Mouse (Mus musculus) kidney, embryonic 16.5 days (tissue): ENCODE data around the gene Scrn1. TPM values are rescaled to one million over a fixed set of nuclear protein-coding genes. Genes with fewer than 3 reads are reported as not detected.

Experiments used
- ATAC-seq: fragments of 200-750 bp; cut with Nextera tagmentation; 2 replicates; pipeline ENCODE4 v1.8.0; 2017; ENCODE audit warnings: moderate TSS enrichment; ENCODE audit not compliant: low FRiP score, low TSS enrichment
- H3K27ac ChIP-seq: fragments of 300-500 bp; sonication (generic); 2 replicates; pipeline ENCODE4 v1.5.1; 2014; ENCODE audit warnings: low read length
- H3K27me3 ChIP-seq: fragments of 300-500 bp; sonication (generic); 2 replicates; pipeline ENCODE4 v1.6.1; 2014; ENCODE audit warnings: low read length, control low read depth, mixed read lengths; ENCODE audit not compliant: insufficient read depth
- H3K36me3 ChIP-seq: fragments of 300-500 bp; sonication (generic); 2 replicates; pipeline ENCODE4 v1.6.1; 2014; ENCODE audit warnings: low read length, control low read depth, mixed read lengths; ENCODE audit not compliant: insufficient read depth
- H3K4me1 ChIP-seq: fragments of 300-500 bp; sonication (generic); 2 replicates; pipeline ENCODE4 v1.6.1; 2014; ENCODE audit warnings: low read length, control low read depth, mixed read lengths; ENCODE audit not compliant: insufficient read depth
- H3K4me2 ChIP-seq: fragments of 300-500 bp; sonication (generic); replicated peaks from 2 replicates; pipeline ENCODE4 v1.6.1; 2014; ENCODE audit warnings: low read depth, low read length
- H3K4me3 ChIP-seq: fragments of 300-500 bp; sonication (generic); 2 replicates; pipeline ENCODE4 v1.5.1; 2014; ENCODE audit warnings: mild to moderate bottlenecking, low read length
- H3K9ac ChIP-seq: fragments of 300-500 bp; sonication (generic); replicated peaks from 2 replicates; pipeline ENCODE4 v1.6.1; 2014; ENCODE audit warnings: low read length
- H3K9me3 ChIP-seq: fragments of 300-500 bp; sonication (generic); 2 replicates; pipeline ENCODE4 v1.6.1; 2016; ENCODE audit warnings: low read length, control low read depth
- WGBS: fragments of 180-500 bp; shearing (Covaris S2); extraction: QIAGEN DNeasy Blood & Tissue Kit; methylation state at CpG from one replicate; pipeline ENCODE4 v1.1.7; 2014; 5-methylcytosine and 5-hydroxymethylcytosine counted together
- polyA plus RNA-seq: library from polyadenylated mRNA; unstranded; fragments of >200 nt; fragmentation: Nextera tagmentation; extraction: Ambion mirVana; gene quantifications from 2 replicates; pipeline ENCODE4 v1.2.1, GENCODE M21; 2015

Gene Scrn1
- 7.7 and 8.8 TPM in 2 replicates for polyA plus RNA-seq

DNA sequence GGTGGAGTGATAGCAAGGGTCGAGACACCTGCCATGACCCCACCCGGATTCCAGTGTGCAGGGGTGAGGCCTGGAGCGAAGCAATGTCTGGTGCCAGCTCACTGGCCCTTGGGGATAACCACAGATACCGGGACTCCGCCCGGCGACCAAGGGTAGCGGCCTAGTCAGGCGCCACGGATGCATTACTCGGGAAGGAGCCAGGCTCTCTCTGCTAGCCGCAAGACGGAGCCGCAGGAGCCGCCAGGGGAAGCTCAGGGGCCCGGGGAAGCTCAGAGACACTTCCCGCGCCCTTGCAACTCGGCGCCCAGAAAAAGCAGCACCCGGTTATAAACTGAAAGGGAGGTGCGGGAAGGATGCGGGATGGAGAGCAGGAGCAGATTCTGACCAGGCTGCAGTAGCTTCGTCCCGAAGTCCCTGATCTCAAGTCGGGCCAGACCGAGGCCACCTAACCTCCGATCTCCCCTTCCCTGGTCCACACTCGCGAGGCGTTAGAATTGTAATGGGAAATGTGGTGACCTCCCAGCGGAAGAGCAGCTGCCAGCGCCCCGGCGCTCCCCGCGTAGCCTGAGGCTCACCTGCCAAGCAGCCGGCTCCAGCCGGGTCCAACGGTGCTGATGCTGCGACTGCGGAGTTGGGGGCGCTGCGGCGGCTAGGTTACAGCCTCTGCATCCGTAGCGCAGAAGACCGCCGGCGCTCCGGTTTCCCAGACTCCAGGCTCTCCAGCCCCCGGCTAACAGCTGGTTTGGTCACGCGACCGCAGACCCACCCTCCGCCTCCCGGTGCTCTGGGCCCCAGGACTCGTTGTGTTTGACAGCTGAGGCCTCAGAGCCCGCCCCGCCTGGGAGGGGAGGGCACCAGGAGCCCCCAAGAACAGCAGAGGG, at the start of gene Scrn1:
Gene Scrn1, minus strand, starts transcription at position 825 of the 881 bp plus-strand sequence.
- WGBS = 1% methylated on average over 60 of the region's 60 CpGs
- Histone ChIP-seq H3K4me2 (peak within 1 kb of the TSS; percentile 94), H3K36me3 (no peaks in the 10 kb centered on the region), H3K27me3 (peaks cover 2% of the 10 kb centered on the region; the same call in 1 of the 2 replicates), H3K9ac (peak within 1 kb of the TSS; percentile 58), H3K4me3 (peak within 1 kb of the TSS; percentile 58), H3K4me1 (peaks cover 19% of the 10 kb centered on the region), H3K9me3 (no peaks in the 10 kb centered on the region), H3K27ac (no peak within 1 kb of the TSS)
- ATAC-seq = peak; percentile 88

DNA sequence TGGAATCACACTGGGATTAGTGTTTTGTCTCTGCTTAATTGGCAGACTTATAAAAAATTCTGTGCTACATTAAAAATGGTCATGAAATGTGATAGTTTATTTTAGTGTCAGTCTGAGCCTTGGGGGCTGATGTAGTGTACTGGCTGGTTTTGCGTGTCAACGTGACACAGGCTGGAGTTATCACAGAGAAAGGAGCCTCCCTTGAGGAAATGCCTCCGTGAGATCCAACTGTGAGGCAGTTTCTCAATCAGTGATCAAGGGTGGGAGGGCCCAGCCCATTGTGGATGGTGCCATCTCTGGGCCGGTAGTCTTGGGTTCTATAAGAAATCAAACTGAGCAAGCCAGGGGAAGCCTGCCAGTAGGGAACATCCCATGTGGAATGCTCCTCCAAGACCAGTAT, 40.0 kb upstream of the Scrn1 start:
- H3K27ac ChIP-seq = no peak overlapping the region
- H3K4me3 ChIP-seq = no peak overlapping the region
- peaks cover 12% of the 10 kb centered on the region for H3K4me1 ChIP-seq
- H3K27me3 ChIP-seq = no peaks in the 10 kb centered on the region
- no peaks in the 10 kb centered on the region; the same call in 1 of the 2 replicates for H3K36me3 ChIP-seq
- H3K4me2 ChIP-seq = no peak overlapping the region
- no peak for ATAC-seq
- 48% methylated on average over 4 of the region's 4 CpGs for WGBS
- no peak overlapping the region for H3K9ac ChIP-seq
- peaks cover 8% of the 10 kb centered on the region; the same call in 1 of the 2 replicates for H3K9me3 ChIP-seq

DNA sequence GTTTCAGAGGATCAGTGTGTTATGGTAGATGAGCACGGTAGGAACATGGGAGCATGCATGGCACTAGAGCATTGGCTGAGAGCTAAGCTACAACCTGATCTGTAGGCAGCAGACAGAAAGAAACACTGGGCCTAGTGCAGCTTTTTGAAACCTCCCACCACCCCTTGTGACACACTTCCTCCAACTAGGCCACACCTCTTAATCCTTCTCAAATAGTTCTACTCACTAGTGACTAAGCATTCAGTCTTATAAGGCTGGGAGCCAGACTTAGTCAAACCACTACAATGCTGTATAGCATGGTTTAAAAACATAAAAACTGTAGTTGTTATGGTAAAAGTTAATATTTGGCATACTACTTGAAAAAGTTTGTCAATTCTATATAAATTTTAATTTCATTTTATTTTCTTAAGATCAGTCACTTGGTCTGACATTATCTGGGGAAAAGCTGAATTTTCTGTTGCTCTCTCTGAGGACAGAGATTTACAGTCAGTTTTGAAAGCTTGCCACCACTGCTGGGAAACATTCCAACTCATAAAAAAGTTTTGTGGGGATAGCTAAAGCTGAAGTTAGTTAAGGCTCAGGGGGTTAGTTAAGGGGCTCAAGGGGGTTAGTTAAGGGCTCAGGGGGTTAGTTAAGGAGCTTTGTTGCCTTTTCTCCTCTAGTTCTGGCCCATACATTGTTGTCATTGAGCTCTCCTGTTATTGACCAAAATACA, 37.9 kb upstream of the Scrn1 start:
- Histone ChIP-seq H3K27ac (no peak overlapping the region), H3K9ac (no peak overlapping the region), H3K4me1 (peaks cover 19% of the 10 kb centered on the region), H3K4me2 (no peak overlapping the region), H3K4me3 (no peak overlapping the region), H3K9me3 (peaks cover 8% of the 10 kb centered on the region; the same call in 1 of the 2 replicates), H3K36me3 (no peaks in the 10 kb centered on the region; the same call in 1 of the 2 replicates), H3K27me3 (no peaks in the 10 kb centered on the region)
- WGBS = 92% methylated on average over 1 of the region's 1 CpGs
- no peak for ATAC-seq

DNA sequence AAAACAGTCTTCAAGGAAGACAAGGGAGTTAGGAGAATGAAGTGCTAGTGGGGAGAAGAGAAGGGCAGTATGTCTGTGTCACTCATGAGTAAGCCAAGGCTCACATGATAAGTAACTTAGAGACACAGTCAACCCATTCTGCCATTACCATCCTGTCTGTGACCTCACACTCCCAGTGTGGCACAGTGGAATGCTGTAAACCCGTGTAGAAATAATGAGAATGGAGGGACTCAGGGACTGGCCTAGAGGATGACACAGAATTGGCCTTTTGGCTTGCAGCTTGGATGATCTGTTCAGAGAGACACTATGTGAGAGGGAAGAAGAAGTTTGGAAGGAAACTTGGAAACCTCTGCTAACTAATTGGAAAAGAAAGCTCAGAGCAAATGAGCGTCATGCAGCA, 36.6 kb upstream of the Scrn1 start:
- Histone ChIP-seq H3K4me1 (peaks cover 19% of the 10 kb centered on the region), H3K4me2 (no peak overlapping the region), H3K9me3 (peaks cover 3% of the 10 kb centered on the region; the same call in 1 of the 2 replicates), H3K9ac (no peak overlapping the region), H3K4me3 (no peak overlapping the region), H3K27me3 (no peaks in the 10 kb centered on the region), H3K36me3 (no peaks in the 10 kb centered on the region; the same call in 1 of the 2 replicates), H3K27ac (no peak overlapping the region)
- ATAC-seq = no peak
- 77% methylated on average over 2 of the region's 2 CpGs for WGBS

DNA sequence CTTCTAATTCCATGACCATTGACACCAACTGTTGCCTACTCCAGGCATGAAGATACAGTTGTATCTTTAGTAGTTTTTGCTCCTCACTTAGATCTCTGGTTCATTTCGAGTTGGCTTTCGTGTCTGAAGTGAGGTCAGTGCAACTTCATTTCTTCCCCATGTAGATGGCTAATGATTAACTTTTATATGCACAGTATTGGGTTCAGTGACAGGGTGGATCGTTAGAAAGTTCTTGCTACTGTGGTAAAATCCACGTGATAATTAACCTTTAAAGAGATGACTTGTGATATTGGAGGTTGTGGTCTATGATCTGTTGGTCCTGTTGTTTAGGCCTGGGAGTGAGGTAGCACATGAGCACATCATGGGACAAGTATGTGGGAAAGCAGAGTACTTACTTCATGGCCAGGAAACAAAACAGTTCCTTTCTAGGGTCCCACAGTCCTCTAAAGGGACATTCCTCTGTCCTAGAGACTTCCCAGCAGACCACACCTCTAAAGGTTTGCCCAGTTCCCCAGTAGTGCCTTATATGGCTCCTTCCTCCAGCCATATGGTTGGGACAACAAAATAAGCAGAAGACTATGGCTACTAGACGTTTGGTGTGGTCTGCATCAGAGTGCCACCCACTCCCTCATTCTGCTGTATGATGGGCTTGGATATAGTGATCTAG, 34.5 kb upstream of the Scrn1 start:
- no peaks in the 10 kb centered on the region for H3K27me3 ChIP-seq
- H3K9me3 ChIP-seq = peaks cover 3% of the 10 kb centered on the region; the same call in 1 of the 2 replicates
- H3K4me1 ChIP-seq = peaks cover 26% of the 10 kb centered on the region
- ATAC-seq = no peak; the same call in 1 of the 2 replicates
- no peak overlapping the region for H3K9ac ChIP-seq
- H3K4me2 ChIP-seq = no peak overlapping the region
- WGBS = 55% methylated on average over 5 of the region's 5 CpGs
- H3K4me3 ChIP-seq = no peak overlapping the region
- H3K36me3 ChIP-seq = no peaks in the 10 kb centered on the region; the same call in 1 of the 2 replicates
- H3K27ac ChIP-seq = no peak overlapping the region

DNA sequence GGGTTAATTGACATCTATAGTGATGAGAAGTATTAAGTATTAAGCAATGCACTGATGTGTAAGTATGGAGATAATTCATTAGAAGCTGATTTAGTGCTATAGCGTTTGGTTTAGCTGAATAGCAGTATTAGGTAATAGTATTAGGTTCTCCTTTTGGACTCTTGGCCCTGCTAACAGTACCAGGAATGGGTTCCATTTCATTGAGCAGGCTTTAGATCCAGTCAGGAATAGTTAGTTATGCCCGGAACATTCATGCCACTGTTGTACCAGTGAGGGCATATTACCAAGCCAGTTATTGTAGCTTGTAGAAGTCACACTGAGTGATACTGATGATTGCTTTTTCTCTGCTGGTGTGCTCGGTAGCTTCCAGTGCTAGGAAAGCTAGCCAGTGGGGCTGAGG, 31.4 kb upstream of the Scrn1 start:
- Histone ChIP-seq H3K4me2 (no peak overlapping the region), H3K36me3 (no peaks in the 10 kb centered on the region), H3K27ac (no peak overlapping the region), H3K9ac (no peak overlapping the region), H3K4me3 (no peak overlapping the region), H3K27me3 (no peaks in the 10 kb centered on the region), H3K9me3 (no peaks in the 10 kb centered on the region), H3K4me1 (peaks cover 29% of the 10 kb centered on the region)
- WGBS = 88% methylated on average over 3 of the region's 3 CpGs
- no peak for ATAC-seq

DNA sequence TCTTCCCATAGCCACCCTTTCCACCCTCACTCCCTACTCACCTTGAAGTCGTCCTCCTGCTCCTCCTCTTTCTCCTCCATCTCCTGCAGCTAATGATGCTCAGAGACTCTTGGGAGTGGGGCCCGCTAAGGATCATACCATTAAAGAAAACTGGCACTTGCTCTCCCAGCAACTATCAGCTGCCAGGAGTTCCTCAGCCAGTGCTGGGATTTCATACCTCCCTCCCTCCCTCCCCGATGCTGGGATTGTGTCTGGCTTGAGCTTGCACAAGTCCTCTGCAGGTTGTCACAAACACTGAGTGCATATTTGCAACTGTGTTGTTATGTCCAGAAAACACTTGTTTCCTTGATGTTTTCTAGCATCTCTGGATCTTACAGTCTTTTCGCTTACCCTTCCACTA, 30.9 kb upstream of the Scrn1 start, which contains the start of gene Fkbp14:
Gene Fkbp14, minus strand, starts transcription at position 101 of the 400 bp plus-strand sequence.
- ATAC-seq = no peak
- H3K4me2 ChIP-seq = peak within 1 kb of the TSS; percentile 67
- 75% methylated on average over 4 of the region's 4 CpGs for WGBS
- no peaks in the 10 kb centered on the region for H3K27me3 ChIP-seq
- H3K4me1 ChIP-seq = peaks cover 29% of the 10 kb centered on the region
- H3K9me3 ChIP-seq = no peaks in the 10 kb centered on the region
- H3K9ac ChIP-seq = peak within 1 kb of the TSS; percentile 81; the same call in 1 of the 2 replicates
- no peak within 1 kb of the TSS for H3K27ac ChIP-seq
- H3K4me3 ChIP-seq = peak within 1 kb of the TSS; percentile 86; the same call in 1 of the 2 replicates
- no peaks in the 10 kb centered on the region for H3K36me3 ChIP-seq

DNA sequence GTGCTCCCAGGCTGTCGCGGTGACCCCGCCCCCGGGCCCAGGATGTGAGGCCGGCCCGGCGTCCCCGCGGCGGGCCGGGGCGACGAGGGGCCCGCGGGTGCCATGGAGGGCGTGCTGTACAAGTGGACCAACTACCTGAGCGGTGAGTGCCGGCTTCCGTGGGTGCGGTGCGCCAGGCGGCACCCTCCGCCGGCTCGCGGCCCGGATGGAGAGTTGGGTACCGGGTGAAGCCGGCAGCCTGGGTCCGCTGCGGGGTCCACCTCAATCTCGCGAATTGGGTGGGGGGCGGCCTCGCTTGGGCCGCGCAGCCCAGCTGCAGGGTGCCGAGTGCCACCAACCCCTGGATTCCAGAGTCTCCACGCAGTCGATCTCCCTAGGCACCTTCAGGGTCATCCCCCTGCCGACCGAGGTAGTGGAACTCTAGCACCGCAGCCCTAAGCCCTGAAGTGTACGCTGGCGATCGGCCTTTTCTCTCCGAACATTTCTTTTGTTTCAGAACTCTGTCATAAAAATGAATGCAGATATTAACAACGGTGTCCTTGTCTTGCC, 29.1 kb upstream of the Scrn1 start:
- Histone ChIP-seq H3K4me1 (peaks cover 26% of the 10 kb centered on the region), H3K36me3 (no peaks in the 10 kb centered on the region), H3K9ac (peak overlapping the region; percentile 81), H3K4me3 (peak overlapping the region; percentile 86), H3K9me3 (no peaks in the 10 kb centered on the region), H3K27ac (peak overlapping the region; percentile 76), H3K27me3 (no peaks in the 10 kb centered on the region), H3K4me2 (peak overlapping the region; percentile 67)
- WGBS = under 1% methylated on average over 47 of the region's 48 CpGs
- peak; percentile 62 for ATAC-seq
